Comparison of ENCODE assay signal across 7 mouse cellular contexts in the genomic region with DNA sequence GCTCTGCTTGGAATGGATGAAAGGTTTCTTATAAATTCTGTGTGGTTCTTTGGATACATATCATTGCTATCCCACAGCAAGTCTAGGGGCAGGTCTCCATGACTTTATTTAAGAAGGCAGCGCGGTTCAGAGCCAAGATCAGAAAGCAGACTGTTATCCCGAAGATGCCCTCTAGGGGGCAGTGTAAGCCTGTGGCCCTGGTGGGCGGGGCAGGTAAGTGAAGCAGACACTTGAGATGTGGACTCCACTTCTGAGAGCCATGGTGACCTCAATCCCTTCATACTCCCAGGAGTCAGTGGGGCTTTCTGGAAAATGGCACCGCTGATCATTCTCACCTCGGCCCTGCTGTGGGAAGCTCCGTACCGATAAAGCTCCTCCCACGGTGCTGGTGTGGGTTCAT.
A peak's percentile ranks its signal among the peaks of the same experiment; 100 is the strongest.
DNase-seq lines count a peak whose midpoint lies in the region.

No protein-coding gene starts in this region.

- DNase-seq in ovary, postnatal 36 days (ENCODE audit: low spot score) = peak; percentile 30
- DNase-seq in ovary, postnatal 10 days (ENCODE audit: low spot score) = no peak
- DNase-seq in adrenal gland, postnatal 14 days = peak; percentile 62
- DNase-seq in gastrocnemius, adult 8-10 months (ENCODE audit: low spot score in 2 of 2) = peak; percentile 38 to 42
- peak; percentile 47 for DNase-seq in kidney, postnatal 14 days
- peak; percentile 73 for DNase-seq in mesoderm, embryonic 11.5 days (ENCODE audit: low read depth, low spot score)
- DNase-seq in thymus, postnatal 25 days = peak; percentile 59
